Mouse (Mus musculus): ENCODE measurements around the gene Kcnmb1.

Kcnmb1 gene

GRCm38 (mm10) chr11:33943565-33943964 lies 19.2 kb upstream of the Kcnmb1 start:
- in situ Hi-C loops (cut with MboI; ENCODE audit: unreplicated experiment in 2 of 2) = no loop called here

GRCm38 (mm10) chr11:33944067-33944785 lies 18.6 kb upstream of the Kcnmb1 start:
- in situ Hi-C loops (cut with MboI; ENCODE audit: unreplicated experiment in 2 of 2) = no loop called here

GRCm38 (mm10) chr11:33944786-33945328 lies 18.0 kb upstream of the Kcnmb1 start:
- in situ Hi-C loops (cut with MboI; ENCODE audit: unreplicated experiment in 2 of 2) = no loop called here

DNA sequence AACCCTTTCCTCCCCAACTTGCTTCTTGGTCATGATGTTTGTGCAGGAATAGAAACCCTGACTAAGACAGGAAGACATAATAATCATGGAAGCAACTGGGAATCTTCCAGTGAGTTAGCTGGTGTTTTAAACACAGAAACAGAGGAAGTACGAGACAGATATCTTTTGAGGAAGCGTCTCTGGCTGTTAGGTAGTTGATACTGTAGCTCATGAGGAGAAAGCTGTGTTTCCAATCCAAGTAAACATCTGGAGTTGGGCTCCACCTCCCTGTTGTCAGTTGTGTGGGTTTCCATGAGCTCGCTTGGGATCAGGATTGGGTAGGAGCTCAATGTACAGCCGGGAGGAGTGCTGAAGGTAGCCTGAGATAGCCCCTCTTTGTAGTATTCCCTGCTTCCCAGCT lies 16.3 kb upstream of the Kcnmb1 start:
- in situ Hi-C loops (cut with MboI; ENCODE audit: unreplicated experiment in 2 of 2) = no loop called here

GRCm38 (mm10) chr11:33951155-33951554 lies 11.7 kb upstream of the Kcnmb1 start:
- in situ Hi-C loops (cut with MboI; ENCODE audit: unreplicated experiment in 2 of 2) = no loop called here

DNA sequence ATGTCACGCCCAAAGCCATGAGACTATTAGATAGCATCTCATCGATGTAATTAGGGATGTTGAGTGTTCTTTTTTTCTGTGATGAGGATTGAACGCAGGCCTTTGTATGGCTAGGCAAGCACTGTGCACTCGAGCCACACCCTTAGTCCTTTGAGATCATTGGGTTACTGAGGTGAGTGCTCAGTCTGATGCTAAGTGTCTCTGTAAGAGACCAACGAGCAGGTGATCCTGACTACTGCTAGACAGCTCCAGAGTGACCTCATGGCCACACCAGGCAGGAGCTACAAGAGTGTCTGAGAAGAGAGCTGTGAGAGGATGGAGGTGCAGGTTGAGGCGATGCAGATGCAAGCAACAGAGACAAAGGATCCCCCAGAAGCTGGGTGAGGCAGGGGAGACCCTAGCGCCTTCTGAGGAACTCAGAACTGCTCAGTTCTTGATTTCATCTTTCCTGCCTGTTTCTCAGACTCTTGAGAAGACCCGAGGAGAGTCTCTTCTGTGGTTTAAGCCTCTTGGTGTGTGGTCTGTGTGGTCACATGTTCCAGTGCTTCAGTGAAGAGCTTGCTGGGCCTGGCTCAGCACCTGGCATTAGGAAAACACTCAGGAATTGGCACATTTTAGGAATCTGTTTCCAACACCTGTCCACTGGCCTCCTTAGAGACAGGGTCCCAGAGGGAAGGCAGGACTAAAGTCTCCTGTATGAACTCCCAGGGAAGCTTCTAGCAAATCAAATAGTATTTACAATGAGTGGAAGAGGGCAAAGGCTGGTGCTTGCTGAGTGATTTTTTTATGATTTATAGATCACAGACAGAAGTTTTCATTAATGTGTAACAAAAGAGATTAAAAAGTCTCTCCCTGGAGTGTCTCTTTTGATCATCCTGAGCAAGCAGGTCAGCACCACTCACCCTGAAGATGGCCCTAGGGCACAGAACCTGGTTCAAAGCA lies 10.9 kb upstream of the Kcnmb1 start:
- in situ Hi-C loops (cut with MboI; ENCODE audit: unreplicated experiment in 2 of 2) = no loop called here

- in situ Hi-C loops (cut with MboI; ENCODE audit: unreplicated experiment in 2 of 2) = loop anchor here in 1 of 2 experiments (5.0 kb wide), 1 partner anchor 261 kb away; no protein-coding TSS in a partner anchor
These were observed 6.8 kb upstream of the Kcnmb1 start for GRCm38 (mm10) chr11:33955982-33956381.

DNA sequence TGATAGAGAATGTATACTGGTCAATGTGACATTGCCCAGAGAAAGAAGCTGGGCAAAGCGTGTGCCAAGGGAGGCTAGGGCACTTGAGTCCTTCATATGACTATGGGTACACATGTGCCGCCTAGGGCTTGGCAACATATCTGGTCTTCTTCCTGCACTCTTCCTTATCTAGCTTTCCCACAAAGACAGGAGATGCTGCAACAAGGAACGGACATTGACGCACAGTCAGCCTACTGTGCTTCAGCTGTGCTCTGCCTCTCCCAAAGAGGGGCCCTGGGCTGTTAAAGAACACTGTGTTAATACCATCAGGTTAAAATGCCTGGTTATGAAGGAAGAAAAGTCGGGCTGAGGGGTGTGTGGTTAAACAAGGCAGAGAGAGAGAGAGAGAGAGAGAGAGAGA lies 6.2 kb upstream of the Kcnmb1 start:
- in situ Hi-C loops (cut with MboI; ENCODE audit: unreplicated experiment in 2 of 2) = loop anchor here in 1 of 2 experiments (5.0 kb wide), 1 partner anchor 261 kb away; no protein-coding TSS in a partner anchor

- in situ Hi-C loops (cut with MboI; ENCODE audit: unreplicated experiment in 2 of 2) = loop anchor here in 1 of 2 experiments (5.0 kb wide), 1 partner anchor 260 kb away; no protein-coding TSS in a partner anchor
These were observed 5.2 kb upstream of the Kcnmb1 start for GRCm38 (mm10) chr11:33957595-33957994.

DNA sequence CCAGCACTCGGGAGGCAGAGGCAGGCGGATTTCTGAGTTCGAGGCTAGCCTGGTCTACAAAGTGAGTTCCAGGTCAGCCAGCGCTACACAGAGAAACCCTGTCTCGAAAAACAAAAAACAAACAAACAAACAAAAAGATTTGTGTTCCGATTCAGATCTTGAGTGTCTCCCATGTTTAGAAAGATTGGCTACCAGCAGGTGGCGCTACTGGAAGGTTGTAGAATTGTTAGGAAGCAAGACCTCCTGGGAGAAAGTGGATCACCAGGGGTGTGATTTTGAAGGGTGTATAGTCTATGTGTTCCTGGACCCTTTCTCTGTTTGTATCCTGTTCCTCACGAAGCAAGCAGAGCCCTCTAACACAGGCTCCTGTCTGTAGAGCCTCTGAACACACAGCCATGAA lies 4.1 kb upstream of the Kcnmb1 start:
- in situ Hi-C loops (cut with MboI; ENCODE audit: unreplicated experiment in 2 of 2) = loop anchor here in 1 of 2 experiments (5.0 kb wide), 1 partner anchor 259 kb away; no protein-coding TSS in a partner anchor

- in situ Hi-C loops (cut with MboI; ENCODE audit: unreplicated experiment in 2 of 2) = loop anchor here in 1 of 2 experiments (5.0 kb wide), 1 partner anchor 250 kb away; no protein-coding TSS in a partner anchor
These were observed 635 bp upstream of the Kcnmb1 start for GRCm38 (mm10) chr11:33962178-33962577.

GRCm38 (mm10) chr11:33965380-33965779 lies 2.6 kb downstream of the Kcnmb1 start:
- in situ Hi-C loops (cut with MboI; ENCODE audit: unreplicated experiment in 2 of 2) = no loop called here

- in situ Hi-C loops (cut with MboI; ENCODE audit: unreplicated experiment in 2 of 2) = no loop called here
These were observed 4.9 kb downstream of the Kcnmb1 start for GRCm38 (mm10) chr11:33967708-33968107.

GRCm38 (mm10) chr11:33969199-33969598 lies 6.4 kb downstream of the Kcnmb1 start:
- in situ Hi-C loops (cut with MboI; ENCODE audit: unreplicated experiment in 2 of 2) = no loop called here

- in situ Hi-C loops (cut with MboI; ENCODE audit: unreplicated experiment in 2 of 2) = no loop called here
These were observed 9.3 kb downstream of the Kcnmb1 start for GRCm38 (mm10) chr11:33972114-33972513.

DNA sequence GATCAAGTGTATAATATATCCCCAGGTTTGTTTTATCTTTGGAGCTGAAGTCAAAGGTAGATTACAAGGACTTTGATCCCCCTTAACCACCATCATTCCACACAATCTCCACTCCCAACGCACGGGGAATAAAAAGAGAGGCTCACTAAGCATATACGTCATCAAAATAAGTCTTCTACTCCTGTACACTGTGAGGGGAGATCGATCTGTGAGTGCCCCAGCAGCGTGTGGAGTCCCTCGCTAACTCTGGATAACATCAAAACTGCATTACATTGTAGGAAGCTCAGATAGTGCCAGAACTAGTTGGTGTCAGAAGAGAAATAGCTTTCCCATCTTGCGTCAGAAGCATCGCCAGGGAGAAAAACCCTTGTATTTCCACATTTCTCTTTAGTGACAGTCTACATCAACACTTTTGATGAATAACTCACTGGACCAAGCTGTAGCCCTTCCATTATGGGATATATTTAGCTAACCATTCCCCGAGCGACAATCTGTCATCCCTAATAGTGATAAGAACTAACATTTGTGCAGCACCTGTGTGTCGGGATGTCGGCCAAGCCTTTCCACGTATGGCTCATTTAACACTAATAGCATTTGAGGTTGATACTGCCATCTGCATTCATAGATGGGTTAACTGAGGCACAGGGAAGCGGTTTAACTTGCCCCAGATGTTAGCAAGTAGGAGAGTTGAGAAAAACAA lies 11.7 kb downstream of the Kcnmb1 start:
- in situ Hi-C loops (cut with MboI; ENCODE audit: unreplicated experiment in 2 of 2) = no loop called here

DNA sequence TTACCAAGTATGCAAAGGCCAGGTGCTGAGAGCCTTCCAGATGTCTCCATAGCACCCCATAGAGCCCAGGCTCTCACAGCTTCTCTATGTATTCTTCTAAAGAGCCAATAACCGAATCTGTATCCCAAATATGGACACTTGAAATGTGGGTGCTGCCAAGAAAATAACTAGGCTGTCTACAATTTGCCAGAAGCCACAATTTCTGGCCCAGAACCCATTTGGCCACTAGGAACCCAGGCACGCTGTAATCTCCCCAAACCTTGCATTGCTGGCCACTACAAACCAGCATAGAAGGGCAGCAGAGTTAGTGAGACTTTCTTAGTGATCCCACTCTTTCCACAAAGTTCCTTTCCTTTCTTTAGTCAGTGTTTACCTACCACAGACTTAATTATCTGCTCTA lies 12.3 kb downstream of the Kcnmb1 start:
- in situ Hi-C loops (cut with MboI; ENCODE audit: unreplicated experiment in 2 of 2) = no loop called here

- in situ Hi-C loops (cut with MboI; ENCODE audit: unreplicated experiment in 2 of 2) = no loop called here
These were observed 17.3 kb downstream of the Kcnmb1 start for GRCm38 (mm10) chr11:33980146-33980545.

GRCm38 (mm10) chr11:33986525-33986924 lies 23.7 kb downstream of the Kcnmb1 start:
- in situ Hi-C loops (cut with MboI; ENCODE audit: unreplicated experiment in 2 of 2) = no loop called here

DNA sequence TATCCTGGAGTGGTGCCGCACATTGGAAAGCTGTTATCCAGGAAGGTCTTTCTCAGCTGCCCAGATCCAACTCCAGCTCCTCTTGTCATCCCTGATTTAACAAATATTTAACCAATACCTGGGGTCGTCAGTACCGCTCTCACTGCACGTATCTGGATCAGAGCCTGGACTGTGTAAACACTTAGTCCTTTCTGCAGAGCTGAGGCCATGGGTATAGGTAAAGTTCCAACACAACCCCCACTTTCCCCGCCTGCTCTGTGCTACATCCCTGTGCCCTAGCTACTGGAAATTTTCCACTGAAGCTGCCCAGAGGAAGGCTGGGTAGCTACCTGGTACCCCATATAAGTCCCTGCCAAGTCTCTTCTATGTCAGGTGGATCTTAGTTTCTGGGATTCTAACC lies 27.2 kb downstream of the Kcnmb1 start:
- in situ Hi-C loops (cut with MboI; ENCODE audit: unreplicated experiment in 2 of 2) = no loop called here
